Mouse (Mus musculus) CH12.LX (cell line): ENCODE data around the gene Mon2. TPM values are rescaled to one million over a fixed set of nuclear protein-coding genes. Genes with fewer than 3 reads are reported as not detected.

Experiments used
- DNase-seq: peaks from one replicate; pipeline ENCODE4 v3.0.0-alpha.2; 2013; ENCODE audit errors: extremely low read depth
- H3K27ac ChIP-seq: 2 replicates; pipeline ENCODE4 v1.5.1; 2012; ENCODE audit warnings: low read depth, mild to moderate bottlenecking, control low read depth, moderate library complexity; ENCODE audit not compliant: insufficient read depth
- H3K27me3 ChIP-seq: replicated peaks from 2 replicates; pipeline ENCODE3; 2012; ENCODE audit warnings: inconsistent platforms
- H3K36me3 ChIP-seq, 2 experiments: replicated peaks in 1 of 2; 2 replicates each; pipeline versions ENCODE3 to v1.6.1; 2012; ENCODE audit warnings: inconsistent platforms in 1 of 2, low read length in 1 of 2, mild to moderate bottlenecking in 1 of 2, mixed read lengths in 1 of 2, moderate library complexity in 1 of 2; ENCODE audit not compliant: control insufficient read depth in 1 of 2, insufficient read depth in 1 of 2
- H3K4me1 ChIP-seq, 2 experiments: 2 replicates each; pipeline ENCODE4 v1.6.1; 2012; ENCODE audit warnings: inconsistent platforms in 1 of 2, moderate library complexity in 1 of 2; ENCODE audit not compliant: insufficient read depth in 2 of 2, control insufficient read depth in 1 of 2
- H3K4me2 ChIP-seq: 2 replicates; pipeline ENCODE4 v1.6.1; 2012; ENCODE audit warnings: low read depth, mild to moderate bottlenecking, control low read depth; ENCODE audit not compliant: poor library complexity, insufficient read depth, severe bottlenecking
- H3K4me3 ChIP-seq, 3 experiments: fragments of 150-350 bp in 1 of 3; sonication (generic) in 1 of 3; replicated peaks in 1 of 3; 2 replicates each; pipeline versions ENCODE3 to v1.5.1; 2011 to 2012; ENCODE audit warnings: low read depth in 2 of 3, low read length in 2 of 3, mild to moderate bottlenecking in 2 of 3, moderate library complexity in 2 of 3, control low read depth in 1 of 3, improper control_type of control experiment in 1 of 3, inconsistent platforms in 1 of 3, mixed read lengths in 1 of 3; ENCODE audit not compliant: poor library complexity in 1 of 3
- H3K79me2 ChIP-seq: replicated peaks from 2 replicates; pipeline ENCODE4 v1.6.1; 2012; ENCODE audit warnings: mild to moderate bottlenecking, moderate library complexity; ENCODE audit not compliant: control insufficient read depth, poor library complexity, insufficient read depth, severe bottlenecking; ENCODE audit errors: extremely low read depth
- H3K9ac ChIP-seq: 2 replicates; pipeline ENCODE4 v1.6.1; 2012; ENCODE audit warnings: low read depth, mild to moderate bottlenecking, control low read depth, moderate library complexity; ENCODE audit not compliant: insufficient read depth
- H3K9me3 ChIP-seq: replicated peaks from 2 replicates; pipeline ENCODE3; 2012; ENCODE audit warnings: low read length, inconsistent platforms, mixed read lengths
- HCFC1 ChIP-seq: IDR thresholded peaks from 2 replicates; pipeline ENCODE4 v1.6.1; 2012; ENCODE audit warnings: low read depth, mild to moderate bottlenecking, inconsistent platforms, low read length, improper control_type of control experiment
- IRF4 ChIP-seq: IDR thresholded peaks from 2 replicates; pipeline ENCODE4 v1.6.1; 2014; ENCODE audit warnings: low read depth, mild to moderate bottlenecking, inconsistent platforms, low read length, improper control_type of control experiment
- JUN ChIP-seq: IDR thresholded peaks from 2 replicates; pipeline ENCODE4 v1.6.1; 2011; ENCODE audit warnings: low read depth, mild to moderate bottlenecking, low read length, improper control_type of control experiment, moderate library complexity; ENCODE audit not compliant: insufficient read depth
- JUND ChIP-seq: conservative IDR thresholded peaks from 2 replicates; pipeline ENCODE4 v1.6.1; 2011; ENCODE audit warnings: low read depth, low read length, improper control_type of control experiment
- NELFE ChIP-seq: IDR thresholded peaks from 2 replicates; pipeline ENCODE4 v1.6.1; 2011; ENCODE audit warnings: low read depth, low read length, improper control_type of control experiment
- NRF1 ChIP-seq: IDR thresholded peaks from 2 replicates; pipeline ENCODE4 v1.6.1; 2014; ENCODE audit warnings: low read depth, mild to moderate bottlenecking, inconsistent platforms, low read length, improper control_type of control experiment, moderate library complexity
- POLR2A ChIP-seq: IDR thresholded peaks from 2 replicates; pipeline ENCODE4 v1.6.1; 2011; ENCODE audit warnings: low read depth, mild to moderate bottlenecking, improper control_type of control experiment, low read length
- POLR2AphosphoS2 ChIP-seq: IDR thresholded peaks from 2 replicates; pipeline ENCODE4 v1.6.1; 2011; ENCODE audit warnings: low read depth, low read length, improper control_type of control experiment
- SMC3 ChIP-seq: IDR thresholded peaks from 2 replicates; pipeline ENCODE4 v1.6.1; 2011; ENCODE audit warnings: low read depth, low read length, improper control_type of control experiment
- dilution Hi-C: fragments of 300-500 bp; cut with MboI; formaldehyde crosslinking; loops from 2 replicates; pipeline ENCODE4 v1.14.3; 2020; ENCODE audit warnings: low sequenced_read_pairs; ENCODE audit not compliant: extremely low pct_unique_long_range_greater_than_20kb, extremely low pct_ligation_motif_present
- in situ Hi-C: fragments of 300-500 bp; cut with MboI; formaldehyde crosslinking; loops from 3 replicates; pipeline ENCODE4 v1.14.3; 2019; ENCODE audit warnings: low sequenced_read_pairs, low pct_ligation_motif_present, low pct_unique_long_range_greater_than_20kb, mixed read lengths
- polyA plus RNA-seq: library from polyadenylated mRNA; unstranded; fragments of >175 nt; gene quantifications from 2 replicates; pipeline ENCODE4 v1.2.1, GENCODE M21; 2012; ENCODE audit warnings: low read depth; ENCODE audit not compliant: insufficient read length
- total RNA-seq, 2 experiments: library from RNA; depleted of rRNA; stranded (reverse); fragments of 300-350 nt in 1 of 2; fragments of >200 nt in 1 of 2; gene quantifications; 2 replicates each; pipeline ENCODE4 v1.2.3; 2012 to 2014

Mon2 gene
- total and polyA plus RNA-seq, 3 experiments: 18.6 to 31.0 (median 28.8) TPM

DNA sequence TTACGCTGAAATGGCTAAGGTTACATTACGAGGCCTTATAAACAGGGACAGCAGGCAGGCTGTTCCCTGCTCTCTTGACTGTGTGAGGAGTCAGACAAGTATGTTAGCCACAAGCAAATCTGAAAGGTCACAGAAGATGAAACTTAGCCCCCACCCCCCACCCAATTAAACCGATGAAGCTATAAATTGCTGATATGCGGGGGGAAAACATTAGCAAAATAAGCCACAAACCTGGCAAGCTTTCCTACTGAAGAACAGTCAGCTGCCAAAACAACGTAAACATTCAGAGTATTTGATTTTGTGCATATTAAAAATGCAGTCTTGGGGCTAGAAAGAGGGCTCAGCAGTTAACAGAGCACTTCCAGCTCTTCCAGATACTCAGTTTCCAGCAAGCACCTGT, 31.8 kb upstream of the Mon2 start:
- dilution Hi-C loops: no loop called here
- H3K79me2 ChIP-seq: no peaks in the 10 kb centered on the region
- no peak overlapping the region for H3K9ac ChIP-seq
- H3K4me3 ChIP-seq: no peak overlapping the region
- no peak for DNase-seq
- no peaks in the 10 kb centered on the region for H3K4me1 ChIP-seq
- H3K36me3 ChIP-seq: peaks cover 18 to 39% of the 10 kb centered on the region in 2 experiments
- TF ChIP-seq NRF1 (no peak), IRF4 (no peak), POLR2AphosphoS2 (no peak), NELFE (no peak), SMC3 (no peak), POLR2A (no peak), JUND (no peak)
- no peak overlapping the region for H3K27ac ChIP-seq
- H3K9me3 ChIP-seq: no peaks in the 10 kb centered on the region
- no peak overlapping the region for H3K4me2 ChIP-seq
- H3K27me3 ChIP-seq: no peaks in the 10 kb centered on the region
- in situ Hi-C loops: no loop called here

DNA sequence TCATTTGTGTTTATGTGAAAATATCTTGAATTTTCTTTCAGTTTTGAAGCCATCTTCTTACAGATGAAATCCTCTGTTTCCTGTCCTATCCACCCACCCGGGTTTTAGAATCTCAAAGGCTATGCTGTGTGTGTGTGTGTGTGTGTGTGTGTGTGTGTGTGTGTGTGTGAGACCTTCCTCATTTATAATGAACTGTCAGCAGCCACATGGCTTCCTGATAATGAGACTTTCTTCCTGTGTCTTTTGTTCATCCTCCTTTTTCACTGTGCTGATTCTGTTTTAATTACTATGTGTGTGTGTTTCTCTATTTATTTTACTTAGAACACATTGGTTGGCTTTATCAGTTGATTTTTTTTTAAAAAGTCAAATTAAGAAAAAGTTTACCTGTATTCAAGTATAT, 25.0 kb upstream of the Mon2 start:
- in situ Hi-C loops (no loop called here), dilution Hi-C loops (no loop called here)
- Histone ChIP-seq H3K27me3 (no peaks in the 10 kb centered on the region), H3K4me1 (no peaks in the 10 kb centered on the region), H3K27ac (no peak overlapping the region), H3K9ac (no peak overlapping the region), H3K4me3 (no peak overlapping the region), H3K9me3 (no peaks in the 10 kb centered on the region), H3K36me3 (no peaks in the 10 kb centered on the region), H3K79me2 (no peaks in the 10 kb centered on the region), H3K4me2 (no peak overlapping the region)
- TF ChIP-seq JUND (no peak), IRF4 (no peak), JUN (no peak), SMC3 (no peak), POLR2AphosphoS2 (no peak)
- no peak for DNase-seq

DNA sequence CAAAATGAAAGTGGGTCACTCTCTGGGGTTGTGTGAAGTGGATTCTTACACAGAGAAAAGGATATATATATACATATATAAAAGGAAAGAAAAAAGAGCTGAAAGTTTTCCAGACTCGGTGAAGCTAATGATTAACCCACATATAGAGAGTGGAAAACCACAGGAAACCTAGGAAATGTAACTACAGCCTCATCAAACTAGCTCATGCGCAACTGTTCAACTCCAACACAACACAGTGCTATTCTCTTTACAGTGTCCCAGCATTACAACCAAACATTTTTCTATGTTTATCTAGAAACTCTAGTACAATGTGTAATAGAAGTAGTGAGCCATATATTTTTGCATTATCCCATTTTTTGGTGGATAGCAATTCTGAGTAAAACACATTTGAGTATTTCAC, 24.3 kb upstream of the Mon2 start:
- H3K9ac ChIP-seq: no peak overlapping the region
- H3K4me2 ChIP-seq: no peak overlapping the region
- TF ChIP-seq HCFC1: no peak
- no peak for TF ChIP-seq IRF4
- TF ChIP-seq SMC3: no peak
- in situ Hi-C loops: no loop called here
- H3K9me3 ChIP-seq: no peaks in the 10 kb centered on the region
- no peaks in the 10 kb centered on the region for H3K4me1 ChIP-seq
- no peak for DNase-seq
- no peaks in the 10 kb centered on the region for H3K27me3 ChIP-seq
- no peak overlapping the region for H3K4me3 ChIP-seq
- H3K79me2 ChIP-seq: no peaks in the 10 kb centered on the region
- dilution Hi-C loops: no loop called here
- H3K27ac ChIP-seq: no peak overlapping the region
- no peaks in the 10 kb centered on the region for H3K36me3 ChIP-seq
